Mouse (Mus musculus) thymus, postnatal 0 days (tissue): ENCODE results near the gene Ahsg. TPM values are rescaled to one million over a fixed set of nuclear protein-coding genes. Genes with fewer than 3 reads are reported as not detected.

ENCODE experiments used
- DNase-seq: peaks from one replicate; pipeline ENCODE4 v3.0.0-alpha.2; 2015; ENCODE audit warnings: low spot score
- polyA plus RNA-seq: library from polyadenylated mRNA; unstranded; fragments of >200 nt; fragmentation: Nextera tagmentation; extraction: Ambion mirVana; gene quantifications from 2 replicates; pipeline ENCODE4 v1.2.1, GENCODE M21; 2015

The Ahsg gene
- polyA plus RNA-seq, result 0.55 TPM in 1 of 2 replicates, not detected in the other

DNA sequence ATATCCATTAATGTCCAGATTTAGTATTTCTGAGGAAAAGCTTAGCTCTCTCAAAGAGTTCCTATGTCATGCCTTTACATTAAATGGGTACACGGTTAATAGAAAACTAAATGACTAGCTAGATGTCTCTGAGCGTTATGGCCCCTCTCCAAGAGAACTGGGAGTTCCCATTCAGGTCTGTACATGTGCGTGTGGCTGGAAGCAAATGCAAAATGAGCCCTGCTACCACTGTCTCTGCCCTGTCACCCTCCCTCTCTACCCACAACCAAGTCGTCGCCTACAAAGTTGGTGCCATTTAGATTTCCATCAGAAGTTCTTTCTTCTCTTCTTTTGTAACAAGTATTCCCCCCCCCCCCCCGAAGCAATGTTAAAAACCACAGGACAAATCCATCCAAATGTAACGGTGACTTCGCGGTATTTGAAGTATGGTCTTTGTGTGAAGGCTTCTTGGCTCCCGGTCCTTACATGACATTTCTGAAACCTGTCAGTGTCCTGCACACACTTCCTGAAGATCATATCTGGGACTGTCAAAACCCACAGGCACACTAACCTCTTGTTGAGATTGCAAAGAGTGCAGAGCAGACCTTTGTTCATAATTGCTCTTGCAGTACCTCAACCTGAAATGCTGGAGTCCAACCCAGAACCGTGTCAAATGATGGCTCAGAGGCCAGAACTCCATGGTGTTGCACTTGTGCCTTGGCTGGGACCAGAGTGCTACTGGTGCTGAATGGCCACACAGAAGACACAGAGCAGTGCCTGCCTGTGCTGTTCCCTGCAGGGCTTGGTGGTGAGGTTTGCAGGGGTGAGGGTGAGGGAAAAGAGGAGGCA lies at the start of gene Ahsg:
Gene Ahsg, plus strand, starts transcription at position 595 of the 828 bp plus-strand sequence.
- no peak for DNase-seq

GRCm38 (mm10) chr16:22842871-22843270 lies 48.2 kb upstream of the Ahsg start:
- no peak for DNase-seq

DNA sequence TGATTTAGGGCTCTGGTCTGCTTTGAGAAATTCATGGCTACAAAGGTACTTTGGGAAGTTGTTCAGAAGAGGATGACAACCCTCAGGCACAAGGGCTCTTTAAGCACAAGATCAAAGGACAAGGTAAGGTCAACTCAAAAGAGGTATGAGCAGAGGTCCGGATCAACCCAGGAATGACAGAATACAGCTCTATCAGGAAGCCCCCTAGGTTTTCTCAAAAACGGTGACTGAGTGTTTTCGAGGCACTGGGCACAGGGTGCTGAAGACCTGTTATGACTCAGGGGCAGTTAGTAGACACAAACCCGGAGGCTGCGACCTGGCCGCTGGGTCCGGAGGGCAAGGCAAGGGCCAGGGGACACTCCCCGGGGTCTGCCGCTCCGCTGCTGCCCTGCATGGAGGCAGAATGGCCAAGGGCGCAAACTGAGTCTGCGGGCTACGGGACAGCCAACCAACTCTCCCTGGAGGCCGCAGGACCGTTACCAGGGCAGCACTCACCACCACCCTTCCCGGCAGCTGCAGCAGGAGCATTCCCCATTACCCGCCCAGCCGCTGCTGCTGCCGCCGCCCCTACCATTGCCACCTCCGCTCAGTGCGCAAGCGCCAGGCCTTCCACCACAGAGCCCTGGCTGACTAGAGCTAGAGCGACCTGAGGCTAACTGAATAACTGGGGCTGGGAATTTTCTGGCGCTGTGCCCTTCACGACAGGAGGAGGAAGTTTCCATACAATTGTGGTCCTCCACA lies 46.8 kb upstream of the Ahsg start:
- DNase-seq, result peak; percentile 42

GRCm38 (mm10) chr16:22844834-22845233 lies 46.2 kb upstream of the Ahsg start:
- DNase-seq, result no peak

DNA sequence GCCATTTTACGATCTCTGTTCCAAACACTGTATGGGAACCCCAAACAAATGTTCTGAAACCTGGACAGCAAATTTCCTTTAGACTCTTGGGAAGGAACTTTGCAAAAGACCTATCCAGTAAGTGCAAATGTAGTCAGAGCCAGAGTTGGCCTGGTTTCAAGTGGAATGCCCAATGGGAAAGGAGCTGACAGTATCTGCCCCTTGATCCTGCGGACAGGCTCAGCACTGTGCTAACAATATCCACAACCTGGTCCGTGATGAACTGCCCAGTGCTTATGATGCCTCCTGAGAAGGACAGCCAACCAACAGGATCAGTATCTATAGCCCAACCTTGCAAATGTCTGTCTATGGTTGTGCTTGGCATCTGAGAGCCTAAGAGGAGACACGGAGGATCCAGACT lies 45.6 kb upstream of the Ahsg start:
- no peak for DNase-seq

DNA sequence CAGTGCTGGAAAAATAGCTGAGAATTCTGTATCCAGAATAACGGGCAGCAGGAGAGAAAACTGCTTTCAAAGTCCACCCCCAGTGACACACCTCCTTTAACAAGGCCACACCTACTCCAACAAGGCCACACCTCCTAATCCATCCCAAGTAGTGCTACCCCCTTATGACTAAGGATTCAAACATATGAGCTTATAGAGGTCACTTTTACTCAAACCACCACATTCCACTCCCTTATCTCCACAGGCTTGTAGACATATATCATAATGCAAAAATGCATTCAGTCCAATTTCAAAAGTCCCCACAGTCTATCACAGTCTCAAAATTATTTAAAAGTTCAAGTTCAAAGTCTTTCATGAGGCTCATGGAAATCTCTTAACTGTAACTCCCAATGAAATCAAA lies 43.4 kb upstream of the Ahsg start:
- DNase-seq, result no peak

- DNase-seq, result no peak
These were observed 42.7 kb upstream of the Ahsg start for GRCm38 (mm10) chr16:22848331-22848730.

GRCm38 (mm10) chr16:22852709-22853108 lies 38.4 kb upstream of the Ahsg start:
- no peak for DNase-seq

GRCm38 (mm10) chr16:22856773-22857172 lies 34.3 kb upstream of the Ahsg start:
- no peak for DNase-seq

- peak; percentile 100 for DNase-seq
These were observed 33.5 kb upstream of the Ahsg start, which contains the start of the genes Tbccd1 and Dnajb11 for GRCm38 (mm10) chr16:22857431-22858113. Gene Tbccd1, minus strand, starts transcription at chr16:22857669. Gene Dnajb11, plus strand, starts transcription at chr16:22857845.

DNA sequence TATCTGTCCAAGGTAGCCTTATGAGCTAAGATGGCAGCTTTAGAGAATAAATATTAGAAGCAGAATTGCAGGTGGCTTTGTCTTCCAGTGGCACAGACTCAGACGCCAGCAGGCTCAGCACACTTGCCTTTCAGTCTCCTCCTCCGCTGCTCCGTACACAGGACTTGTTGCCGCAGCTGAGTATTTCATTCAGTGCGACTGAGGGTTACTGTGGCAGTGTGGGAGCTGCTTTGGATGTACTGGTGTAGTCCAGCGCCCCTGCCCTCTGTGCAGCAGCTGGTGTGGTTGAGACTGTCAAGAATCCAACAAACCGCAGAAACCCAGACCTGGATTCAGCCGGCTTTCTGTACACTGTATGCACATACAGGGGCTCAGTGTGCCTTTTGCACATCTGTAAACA lies 18.7 kb upstream of the Ahsg start:
- no peak for DNase-seq

- no peak for DNase-seq
These were observed 17.7 kb upstream of the Ahsg start for GRCm38 (mm10) chr16:22873369-22873768.

DNA sequence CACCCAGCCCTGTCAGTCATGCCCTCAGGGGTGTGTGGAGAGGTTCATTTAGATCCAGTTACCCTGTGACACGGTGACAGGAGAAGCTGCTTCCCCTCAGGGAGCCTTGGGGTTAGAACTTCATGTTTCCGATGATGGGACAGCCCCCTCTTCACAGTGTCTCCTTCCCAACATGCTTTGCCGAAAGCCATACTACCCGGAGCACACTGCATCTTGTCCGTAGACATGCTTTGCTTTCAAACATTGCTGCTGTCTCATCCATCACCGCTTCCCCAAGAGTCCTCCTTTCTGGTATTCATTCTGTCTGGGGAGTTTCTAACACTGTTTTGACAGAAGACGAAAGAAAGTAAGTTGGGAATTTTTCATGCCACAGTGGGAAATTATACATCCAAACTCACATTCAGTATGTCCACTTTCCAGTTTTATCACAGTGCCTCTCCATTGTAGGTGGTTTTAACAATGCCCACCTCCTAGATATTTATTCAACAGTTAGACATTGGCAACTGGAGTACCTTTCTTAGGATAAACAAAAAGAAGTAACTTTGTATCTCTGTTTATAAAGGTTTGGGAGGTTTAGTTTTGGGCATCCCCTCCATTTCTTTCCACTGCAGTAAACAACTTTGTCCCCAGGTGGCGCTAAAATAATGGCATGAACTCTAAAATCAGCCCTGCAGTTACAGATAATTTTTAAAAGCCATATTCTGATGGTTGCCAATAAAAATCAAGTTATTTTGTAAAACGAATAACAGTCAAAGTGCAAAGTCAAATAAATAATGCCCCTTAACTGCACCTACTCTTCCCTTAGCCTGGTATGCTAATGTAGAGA lies 14.6 kb upstream of the Ahsg start:
- DNase-seq, result peak; percentile 48

DNA sequence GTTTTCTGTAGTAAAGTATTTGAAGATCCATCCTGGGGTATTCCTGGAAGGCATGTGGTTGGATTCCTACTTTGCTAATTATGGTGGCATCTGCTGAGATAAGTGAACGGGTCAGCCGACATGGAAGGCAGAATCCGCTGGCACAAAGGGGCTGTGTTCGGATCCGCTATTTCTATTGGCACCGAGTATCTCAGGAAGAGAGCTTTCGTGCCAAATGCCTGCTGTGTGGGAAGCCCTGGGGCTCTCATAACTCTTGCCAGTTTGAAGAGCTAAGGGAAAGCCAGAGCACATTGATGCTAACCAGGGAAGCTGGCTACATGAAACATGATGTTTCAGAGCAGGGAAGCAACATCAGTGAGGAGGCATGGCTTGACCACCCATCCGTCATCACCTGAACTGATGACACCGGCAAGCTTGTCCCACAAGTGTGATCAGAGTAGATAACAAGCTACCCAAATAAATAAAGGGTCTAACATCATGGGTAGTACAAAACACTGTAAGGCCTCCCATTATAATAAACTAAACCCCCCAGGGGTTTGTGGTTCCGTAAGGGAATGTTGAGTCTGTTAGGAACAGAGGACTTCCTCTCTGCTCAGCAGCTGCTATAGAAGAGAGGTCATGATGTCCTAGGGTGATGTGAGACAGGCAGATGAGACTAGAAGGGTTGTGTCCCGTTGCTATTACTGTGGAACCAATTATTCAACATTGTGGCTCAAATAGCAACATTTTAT lies 13.3 kb upstream of the Ahsg start:
- DNase-seq, result no peak

DNA sequence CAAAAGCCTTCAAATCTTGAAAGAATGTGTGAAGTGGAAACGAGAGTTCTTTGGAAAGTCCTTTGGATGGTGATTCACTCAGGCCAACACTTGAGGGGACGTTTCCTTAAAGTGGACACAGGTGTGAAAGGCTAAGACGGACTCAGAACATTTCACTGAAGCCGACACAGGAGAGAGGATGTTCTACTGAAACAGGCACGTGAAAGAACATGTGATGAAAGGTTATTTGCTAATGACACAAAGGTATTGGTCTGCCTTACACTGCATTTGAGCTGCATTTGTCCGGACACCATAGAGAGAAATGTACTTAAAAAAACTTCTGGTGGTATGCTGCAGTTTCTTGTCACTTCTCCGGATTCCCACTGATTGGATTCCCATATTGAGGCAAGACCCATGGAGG lies 12.4 kb upstream of the Ahsg start:
- DNase-seq, result no peak

- DNase-seq, result no peak
These were observed 11.0 kb upstream of the Ahsg start for GRCm38 (mm10) chr16:22879945-22880595.

- DNase-seq, result no peak
These were observed 10.2 kb upstream of the Ahsg start for GRCm38 (mm10) chr16:22880900-22881299.

DNA sequence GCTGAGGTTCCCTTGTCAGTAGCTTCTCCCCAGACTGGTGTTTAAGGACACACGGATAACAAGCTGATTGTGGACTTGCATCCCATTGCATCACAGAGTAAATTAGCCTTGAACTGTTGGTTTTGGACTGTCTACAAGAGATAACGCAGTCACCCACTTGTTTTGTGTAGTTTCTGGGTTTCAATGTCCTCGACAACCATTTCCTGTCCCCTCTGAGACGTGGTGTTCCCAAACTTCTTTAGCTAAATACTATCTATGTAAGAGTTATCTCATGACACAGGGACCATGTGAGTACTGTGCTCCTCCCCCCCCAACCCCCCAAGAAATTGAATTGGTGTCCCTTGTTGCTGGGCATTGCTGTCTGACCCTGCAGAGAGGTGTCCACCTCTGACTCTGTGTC lies 9.6 kb upstream of the Ahsg start:
- no peak for DNase-seq

- no peak for DNase-seq
These were observed 7.6 kb upstream of the Ahsg start for GRCm38 (mm10) chr16:22883441-22883840.

DNA sequence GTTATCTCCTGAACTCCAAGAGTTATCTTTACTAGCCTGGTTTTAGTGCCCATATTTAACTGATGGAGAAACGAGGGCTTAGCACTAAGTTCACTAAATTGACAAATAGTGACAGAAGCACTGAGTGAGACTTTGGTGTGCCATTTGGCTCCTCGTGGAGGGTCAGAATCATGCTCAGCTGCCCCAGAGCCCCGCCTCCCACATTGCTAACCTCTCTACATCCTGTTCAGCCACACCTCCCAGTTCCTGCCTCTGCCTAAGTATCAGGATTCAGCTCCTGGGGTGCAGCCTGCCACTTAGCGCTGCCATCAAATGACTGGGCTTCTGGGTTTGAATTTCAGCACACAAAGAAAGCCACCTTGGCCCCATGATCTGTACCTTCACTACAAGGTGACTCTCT lies 5.7 kb upstream of the Ahsg start:
- no peak for DNase-seq
